Mouse (Mus musculus) heart, postnatal 25 days (tissue): ENCODE measurements around the gene Mlec. TPM values are rescaled to one million over a fixed set of nuclear protein-coding genes. Genes with fewer than 3 reads are reported as not detected.
"Not testable (repeated sequence)": the region's sequence is repeated elsewhere in the genome, so short reads cannot be mapped to it uniquely, and the experiment has no call there.

Experiments used
- DNase-seq: peaks from one replicate; pipeline ENCODE4 v3.0.0; 2022; ENCODE audit warnings: low spot score
- intact Hi-C: fragments of 180-260 bp; cut with DNase I; formaldehyde crosslinking; loops from one replicate; pipeline ENCODE4 v1.15.1; 2025
- total RNA-seq, 2 experiments: library from RNA; stranded (reverse); gene quantifications; 2 replicates each; pipeline ENCODE4 v1.2.3; 2021

Gene Mlec
- total RNA-seq, 2 experiments from 2014 or later = 74.6 to 75.8 TPM

- intact Hi-C loops = loop anchor here (5.0 kb wide), 1 partner anchor 214 kb away; the partner anchor contains the start of gene Cox6a1
- no peak for DNase-seq
Measured at GRCm38 (mm10) chr5:115133358-115134066, 24.5 kb downstream of the Mlec start.

GRCm38 (mm10) chr5:115132465-115132864, 25.5 kb downstream of the Mlec start:
- DNase-seq = no peak
- intact Hi-C loops = loop anchor here (5.0 kb wide), 1 partner anchor 215 kb away; the partner anchor contains the start of gene Cox6a1

DNA sequence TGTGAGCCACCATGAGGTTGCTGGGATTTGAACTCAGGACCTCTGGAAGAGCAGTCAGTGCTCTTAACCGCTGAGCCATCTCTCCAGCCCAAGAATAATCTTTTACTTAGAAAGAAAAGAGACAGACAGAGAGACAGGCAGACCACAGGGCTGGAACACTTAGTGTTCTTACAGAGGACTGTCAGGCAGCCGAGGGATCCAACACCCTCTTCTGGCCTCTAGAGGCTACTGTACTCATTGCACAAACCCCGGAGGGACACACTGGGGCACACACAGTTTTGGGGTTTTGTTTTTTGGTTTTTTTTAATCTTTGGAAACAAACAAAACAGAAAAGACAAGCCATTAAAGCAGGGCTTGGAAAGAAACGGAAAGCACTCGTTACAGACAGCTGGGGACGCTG, 28.7 kb downstream of the Mlec start:
- DNase-seq = no peak
- intact Hi-C loops = no loop called here

DNA sequence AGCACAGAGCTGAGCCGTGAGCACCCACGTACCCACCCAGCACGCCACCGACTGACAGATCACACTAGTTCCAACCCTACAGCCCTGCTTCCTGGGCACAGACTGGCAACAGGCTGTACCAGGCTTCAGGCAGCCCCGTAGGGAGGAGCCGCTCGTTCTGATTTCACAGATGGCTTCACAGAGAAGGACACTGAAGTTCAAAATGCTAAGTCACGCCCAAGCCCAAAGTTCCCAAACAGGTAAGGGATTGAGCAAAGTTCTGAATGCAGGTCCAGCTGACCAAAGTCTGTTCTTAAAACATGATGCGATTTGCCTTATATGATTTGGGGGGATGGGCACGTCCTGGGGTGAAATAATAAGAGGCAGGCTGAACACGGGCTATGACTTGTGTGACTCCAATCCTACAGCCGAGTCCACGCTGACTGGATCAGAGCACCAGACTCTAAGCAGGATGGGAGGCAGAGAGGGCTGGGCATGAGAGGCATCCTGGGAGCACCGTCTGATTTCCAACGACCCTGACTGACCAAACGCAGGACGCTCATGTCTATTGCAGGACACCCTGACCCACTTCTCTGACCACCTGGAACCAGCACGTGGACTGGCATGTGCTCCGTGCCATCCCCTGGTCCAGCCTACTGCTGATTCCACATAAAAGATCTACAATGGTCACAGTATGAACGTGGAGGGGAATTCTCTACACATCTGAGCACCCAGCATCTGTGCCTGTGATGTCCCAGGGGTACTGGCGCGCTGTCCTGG, 30.4 kb downstream of the Mlec start:
- intact Hi-C loops = no loop called here
- no peak for DNase-seq

GRCm38 (mm10) chr5:115126578-115127312, 31.2 kb downstream of the Mlec start:
- DNase-seq = no peak
- intact Hi-C loops = no loop called here

DNA sequence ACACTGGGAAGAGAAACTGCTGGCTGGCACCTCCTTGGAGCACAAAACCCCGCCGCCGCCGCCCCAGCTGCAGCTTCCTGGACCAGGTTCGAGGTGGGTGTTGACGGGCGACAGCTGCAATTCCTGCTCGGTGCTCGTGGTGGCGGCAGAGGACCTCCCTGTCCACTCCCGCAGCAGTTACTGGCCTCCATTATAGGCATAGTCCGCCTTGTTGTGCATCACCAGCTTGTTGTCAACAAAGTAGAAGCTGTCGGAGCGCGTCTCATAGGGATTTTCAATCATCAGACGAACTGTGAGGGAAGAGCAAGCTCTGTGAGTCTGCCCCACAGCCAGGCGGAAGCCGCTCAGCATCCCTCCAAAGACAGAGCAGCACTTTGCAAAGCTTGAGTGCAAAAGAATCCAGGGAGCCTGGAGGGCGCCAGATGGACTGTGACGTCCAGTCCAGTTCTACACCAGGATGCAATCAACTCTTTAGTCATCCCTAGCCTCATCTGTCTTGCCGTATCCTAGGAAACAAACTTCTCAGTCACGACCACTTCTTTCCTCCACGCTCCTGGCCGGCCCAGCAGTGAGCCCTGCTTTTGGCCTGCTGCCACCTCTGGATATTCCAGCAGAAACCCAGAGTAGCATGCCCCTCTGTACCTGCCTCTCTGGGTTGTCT, 32.6 kb downstream of the Mlec start:
- intact Hi-C loops = loop anchor here (1.0 to 2.0 kb wide), 3 partner anchors 37 to 111 kb away; no protein-coding TSS in a partner anchor
- peak; percentile 72 for DNase-seq

DNA sequence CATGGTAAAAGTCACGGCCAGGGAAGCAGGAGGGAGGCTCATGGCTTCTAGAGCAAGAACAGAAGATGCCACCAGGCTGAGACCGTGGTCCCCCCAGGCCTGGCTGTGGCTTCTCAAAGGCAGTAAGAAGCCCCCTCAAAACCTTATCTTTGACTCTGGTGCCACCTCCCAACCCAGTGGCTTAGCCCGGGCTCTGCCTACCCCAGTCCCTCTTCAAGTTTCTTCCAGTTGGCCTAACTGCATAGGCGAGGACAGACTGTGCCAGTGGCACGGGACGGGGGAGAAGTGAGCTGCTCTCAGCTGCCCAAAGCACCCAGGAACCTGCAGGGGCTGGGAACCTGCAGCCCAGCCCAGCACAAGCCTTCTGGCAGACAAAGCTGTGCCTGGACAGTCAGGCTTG, 33.3 kb downstream of the Mlec start:
- no peak for DNase-seq
- intact Hi-C loops = loop anchor here (1.0 to 2.0 kb wide), 3 partner anchors 38 to 112 kb away; no protein-coding TSS in a partner anchor

- DNase-seq = no peak
- intact Hi-C loops = no loop called here
Measured at GRCm38 (mm10) chr5:115120978-115121377, 37.0 kb downstream of the Mlec start.

DNA sequence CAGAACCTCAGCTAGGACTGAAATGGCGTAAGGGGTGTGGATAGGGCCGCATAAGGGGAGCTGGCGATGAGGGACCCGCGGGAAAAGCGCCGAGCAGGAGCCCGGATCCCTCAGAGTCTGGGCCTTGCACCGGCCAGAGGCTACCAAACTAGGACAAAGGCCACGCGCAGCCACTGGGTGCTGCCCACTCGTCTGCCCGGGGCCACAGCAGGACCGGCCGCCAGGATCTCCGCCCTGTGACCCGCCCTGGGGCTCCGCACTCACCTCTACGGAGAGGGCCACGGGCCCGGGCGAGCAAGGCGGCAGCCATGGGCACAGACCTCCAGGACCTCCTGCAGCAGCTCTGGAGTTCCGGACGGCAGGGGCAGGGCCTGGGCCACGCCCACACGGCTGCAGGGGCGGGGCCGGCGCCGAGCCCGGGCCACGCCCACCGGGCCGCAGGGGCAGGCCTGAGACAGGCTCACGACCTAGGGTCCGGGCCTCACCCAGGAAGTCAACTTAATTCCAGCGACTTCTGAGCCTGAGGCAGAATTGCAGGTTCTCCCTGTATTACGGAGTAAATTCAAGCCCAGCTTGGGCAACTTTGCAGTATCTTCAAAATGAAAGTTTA, 38.9 kb downstream of the Mlec start, which contains the start of gene Acads:
Acads (minus strand) TSS at position 386 of the 610 bp plus-strand sequence.
- DNase-seq = peak; percentile 82
- intact Hi-C loops = no loop called here

- intact Hi-C loops = no loop called here
- DNase-seq = no peak
Measured at GRCm38 (mm10) chr5:115117467-115117866, 40.5 kb downstream of the Mlec start.

DNA sequence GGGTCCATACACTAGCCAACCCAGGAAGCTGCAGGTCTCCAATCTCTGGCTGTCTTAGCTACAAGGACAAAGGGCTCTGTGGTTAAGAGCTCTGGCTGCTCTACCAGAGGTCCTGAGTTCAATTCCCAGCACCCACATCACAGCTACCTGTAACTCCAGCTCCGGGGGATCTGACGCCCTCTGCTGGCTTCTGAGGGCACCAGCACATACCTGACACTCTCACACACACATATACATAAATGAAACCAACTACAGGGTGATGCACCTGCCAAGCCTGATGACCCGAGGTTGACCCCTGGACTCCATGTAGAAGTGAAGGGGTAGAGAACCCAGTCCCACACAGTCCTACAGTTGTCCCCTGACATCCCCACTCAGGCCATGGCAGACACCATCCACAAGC, 41.6 kb downstream of the Mlec start:
- intact Hi-C loops = no loop called here
- no peak for DNase-seq

- DNase-seq = no peak
- intact Hi-C loops = no loop called here
Measured at GRCm38 (mm10) chr5:115114501-115114900, 43.5 kb downstream of the Mlec start.

GRCm38 (mm10) chr5:115113244-115113643, 44.7 kb downstream of the Mlec start:
- no peak for DNase-seq
- intact Hi-C loops = no loop called here

DNA sequence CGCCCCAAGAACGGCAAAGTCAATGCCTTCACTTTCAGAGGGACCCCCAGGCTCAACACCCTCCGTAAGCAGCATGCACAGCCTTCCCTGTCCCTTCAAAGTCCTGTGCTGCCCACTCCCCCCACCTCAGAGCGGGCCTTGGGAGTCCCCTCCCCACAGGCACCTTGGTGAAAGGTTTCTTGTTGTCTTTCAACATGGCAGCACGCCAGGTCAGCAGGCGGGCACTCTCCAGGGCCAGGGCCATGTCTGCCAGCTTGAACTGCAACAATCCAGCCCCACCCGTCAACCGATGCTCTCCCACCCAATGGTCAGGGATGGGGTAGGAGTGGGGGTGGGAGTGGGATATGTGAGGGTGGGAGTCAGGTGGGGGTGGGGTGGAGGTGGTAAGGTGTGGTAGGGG, 46.8 kb downstream of the Mlec start:
- DNase-seq = no peak

GRCm38 (mm10) chr5:115103253-115103652, 54.7 kb downstream of the Mlec start:
- DNase-seq, intact Hi-C loops: not testable (repeated sequence)

More for the DNA sequence above, 46.8 kb downstream of the Mlec start:
- intact Hi-C loops = no loop called here

DNA sequence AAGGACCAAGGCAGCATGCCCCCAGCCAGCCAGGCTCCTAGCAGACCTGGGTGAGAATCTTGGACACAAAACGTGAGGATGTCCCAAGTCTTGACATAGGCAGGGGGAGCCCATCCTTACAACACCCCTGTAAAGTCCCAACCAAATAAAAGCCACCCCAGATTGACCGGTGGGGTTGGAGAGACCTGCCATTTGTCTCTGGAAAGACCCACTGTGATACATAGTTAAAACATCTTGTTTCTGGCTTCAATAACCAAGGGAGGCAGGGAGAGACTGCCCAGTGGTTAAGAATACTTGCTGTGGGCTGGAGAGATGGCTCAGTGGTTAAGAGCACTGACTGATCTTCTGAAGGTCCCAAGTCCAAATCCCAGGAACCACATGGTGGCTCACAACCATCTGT, 55.7 kb downstream of the Mlec start:
- no peak for DNase-seq
- intact Hi-C loops = no loop called here

DNA sequence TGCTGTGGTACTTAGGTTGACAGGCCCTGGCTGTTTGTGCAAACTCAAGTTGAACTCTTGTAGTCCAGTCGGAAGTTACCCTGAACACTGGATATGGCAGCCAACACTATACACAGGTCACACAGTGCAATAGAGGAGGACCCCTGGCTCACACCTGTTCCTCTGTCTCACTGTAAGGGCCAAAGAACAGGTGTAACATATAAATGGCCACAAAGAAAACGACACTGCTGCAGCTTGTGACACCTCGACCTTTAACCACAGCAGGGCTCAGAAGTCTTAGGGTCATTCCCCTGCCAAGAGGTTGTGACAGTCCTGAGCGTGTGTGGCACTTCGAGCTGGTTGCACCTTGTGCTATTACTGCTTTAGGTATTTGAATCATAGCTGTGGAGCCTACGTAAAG, 57.5 kb downstream of the Mlec start:
- no peak for DNase-seq
- intact Hi-C loops = no loop called here

DNA sequence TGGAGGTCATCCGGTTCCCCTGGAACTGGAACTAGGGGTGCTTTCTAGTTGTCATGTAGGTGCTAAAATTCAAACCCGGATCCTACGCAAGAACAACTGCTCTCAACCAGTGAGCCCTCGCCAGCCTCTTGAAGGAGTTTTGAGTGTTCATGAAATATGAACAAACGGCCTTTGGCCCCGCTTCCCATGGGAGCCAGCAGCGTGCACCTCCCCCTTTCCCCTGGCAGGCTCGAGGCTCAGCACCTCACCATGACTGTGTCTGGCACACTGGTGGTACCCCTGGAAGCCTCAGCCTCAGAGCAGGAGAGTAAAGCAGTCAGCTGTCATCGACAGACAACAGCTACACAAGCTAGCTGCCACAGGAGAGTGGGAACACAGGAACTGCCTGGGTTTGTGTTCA, 58.0 kb downstream of the Mlec start:
- intact Hi-C loops = no loop called here
- no peak for DNase-seq

- DNase-seq = no peak
- intact Hi-C loops = no loop called here
Measured at GRCm38 (mm10) chr5:115099530-115099929, 58.4 kb downstream of the Mlec start.
